In the genomic region with DNA sequence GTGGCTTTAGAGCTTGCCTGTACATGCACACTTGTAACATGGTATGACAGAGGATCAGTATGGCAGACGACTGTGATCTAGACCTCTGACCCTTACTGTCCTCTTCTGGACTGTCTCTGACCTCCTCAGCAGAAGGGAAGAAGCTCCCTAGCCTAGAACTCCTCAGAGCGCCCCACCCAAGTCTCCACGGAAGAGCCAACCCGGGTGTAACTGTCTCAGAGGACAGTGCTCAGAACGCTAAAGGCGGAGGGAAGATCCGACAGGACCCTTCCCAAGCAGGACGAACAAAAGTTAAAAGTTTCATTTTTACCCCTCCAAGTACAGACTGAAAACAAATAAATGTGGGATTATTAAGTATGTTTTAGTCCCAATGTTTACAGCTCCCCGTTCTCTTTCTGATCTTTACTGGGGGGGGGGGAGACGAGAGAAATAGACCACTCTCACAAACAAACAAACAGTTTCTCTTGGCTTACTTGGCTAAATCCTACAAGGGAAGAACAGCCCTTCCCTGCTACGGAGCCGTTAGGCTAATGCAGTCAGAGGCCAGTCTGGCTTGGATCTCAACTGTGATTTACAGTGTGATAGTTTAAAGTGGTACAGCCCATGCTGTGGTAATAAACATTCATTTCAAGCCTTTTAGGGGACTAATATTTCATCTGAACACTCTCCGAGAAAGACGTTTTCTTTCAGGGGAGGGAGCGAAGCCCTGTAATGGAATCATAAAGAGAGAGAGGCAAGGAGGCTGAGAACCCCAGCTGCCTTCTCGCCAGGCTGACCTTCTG, we compare ENCODE assay signal across 14 mouse cellular contexts.
DNase-seq lines count a peak whose midpoint lies in the region; ATAC-seq and TF ChIP-seq lines count a peak whose summit lies in the region.
"Had no signal": no experiment of that assay in that cellular context is flagged by ENCODE, and none has a peak within 500 bp of the region (broad histone marks: within the 10 kb centered on the region; RNA-seq: fewer than 3 reads in every experiment).

No protein-coding gene starts in this region.

- DNase-seq in hindbrain, postnatal 0 days (ENCODE audit: low spot score), result no peak
- DNase-seq in lung, postnatal 25 days (ENCODE audit: low spot score), result no peak
- DNase-seq in hindlimb bud, embryonic 11.5 days (ENCODE audit: extremely low spot score, low read depth, low spot score), result peak; percentile 26
- DNase-seq in heart, postnatal 4 days, result no peak
- DNase-seq in layer of hippocampus, adult 18-20 months (ENCODE audit: low spot score in 2 of 2), result no peak
- DNase-seq: gastrocnemius, postnatal 36 days; right cerebral cortex, adult 18-20 months; thymus, postnatal 14 days had no signal

- TF ChIP-seq CTCF in hindbrain, postnatal 0 days (IDR thresholded peaks at IDR 0.05; ENCODE audit: low read depth), result no peak

- no peak overlapping the region for H3K4me2 ChIP-seq in hindbrain, embryonic 13.5 days
- no peak overlapping the region for H3K4me2 ChIP-seq in hindbrain, postnatal 0 days (ENCODE audit: low read depth, low read length)
- H3K4me2 ChIP-seq in lung, embryonic 15.5 days, result no peak overlapping the region
- no peak overlapping the region for H3K4me2 ChIP-seq in neural tube, embryonic 15.5 days
- H3K4me2 ChIP-seq: midbrain, embryonic 12.5 days had no signal

- no peak overlapping the region for H3K27ac ChIP-seq in hindbrain, embryonic 13.5 days
- H3K27ac ChIP-seq in hindbrain, postnatal 0 days, result no peak overlapping the region
- H3K27ac ChIP-seq in lung, embryonic 15.5 days, result no peak overlapping the region
- no peak overlapping the region for H3K27ac ChIP-seq in neural tube, embryonic 15.5 days (replicated peaks)
- H3K27ac ChIP-seq: midbrain, embryonic 12.5 days had no signal

- H3K4me3 ChIP-seq in hindbrain, embryonic 13.5 days, result no peak overlapping the region
- no peak overlapping the region for H3K4me3 ChIP-seq in hindbrain, postnatal 0 days (ENCODE audit: low read length)
- H3K4me3 ChIP-seq in lung, embryonic 15.5 days, result no peak overlapping the region
- H3K4me3 ChIP-seq in neural tube, embryonic 15.5 days (replicated peaks), result no peak overlapping the region
- H3K4me3 ChIP-seq: erythroblast, embryonic 14.5 days; midbrain, embryonic 12.5 days had no signal

- peaks cover 7% of the 10 kb centered on the region; the same call in 1 of the 2 replicates for H3K4me1 ChIP-seq in hindbrain, embryonic 13.5 days (replicated peaks)
- H3K4me1 ChIP-seq in hindbrain, postnatal 0 days (ENCODE audit: insufficient read depth, low read length), result no peaks in the 10 kb centered on the region
- H3K4me1 ChIP-seq in lung, embryonic 15.5 days, result no peaks in the 10 kb centered on the region
- H3K4me1 ChIP-seq in neural tube, embryonic 15.5 days, result peaks cover 22% of the 10 kb centered on the region
- H3K4me1 ChIP-seq: midbrain, embryonic 12.5 days had no signal

- no peaks in the 10 kb centered on the region for H3K27me3 ChIP-seq in hindbrain, embryonic 13.5 days
- H3K27me3 ChIP-seq in hindbrain, postnatal 0 days (ENCODE audit: insufficient read depth, low read length), result no peaks in the 10 kb centered on the region
- H3K27me3 ChIP-seq in lung, embryonic 15.5 days, result no peaks in the 10 kb centered on the region
- H3K27me3 ChIP-seq in neural tube, embryonic 15.5 days (replicated peaks), result no peaks in the 10 kb centered on the region
- H3K27me3 ChIP-seq: midbrain, embryonic 12.5 days had no signal

- peaks cover 13% of the 10 kb centered on the region; the same call in 1 of the 2 replicates for H3K36me3 ChIP-seq in hindbrain, embryonic 13.5 days
- H3K36me3 ChIP-seq in hindbrain, postnatal 0 days (ENCODE audit: insufficient read depth, low read length), result no peaks in the 10 kb centered on the region
- H3K36me3 ChIP-seq in lung, embryonic 15.5 days, result no peaks in the 10 kb centered on the region
- H3K36me3 ChIP-seq in neural tube, embryonic 15.5 days, result no peaks in the 10 kb centered on the region
- H3K36me3 ChIP-seq: G1E had no signal

- ATAC-seq in hindbrain, embryonic 13.5 days (ENCODE audit: low FRiP score), result 0 out of 2 replicates have a peak, but pooled peaks have one; percentile 21
- no peak for ATAC-seq in hindbrain, postnatal 0 days
- peak; percentile 55; the same call in 1 of the 2 replicates for ATAC-seq in lung, embryonic 15.5 days (ENCODE audit: borderline replicate concordance, extremely low read depth, low FRiP score, low TSS enrichment)
- ATAC-seq in neural tube, embryonic 15.5 days (ENCODE audit: low FRiP score), result peak; percentile 58; the same call in 1 of the 2 replicates

- WGBS in hindbrain, embryonic 13.5 days, result 80% methylated on average over 16 of the region's 16 CpGs
- 82% methylated on average over 16 of the region's 16 CpGs for WGBS in hindbrain, postnatal 0 days
- 43% methylated on average over 16 of the region's 16 CpGs for WGBS in lung, embryonic 15.5 days
- WGBS in neural tube, embryonic 15.5 days, result 53% methylated on average over 16 of the region's 16 CpGs

- H3K9me3 ChIP-seq in hindbrain, embryonic 13.5 days, result no peaks in the 10 kb centered on the region
- no peaks in the 10 kb centered on the region for H3K9me3 ChIP-seq in hindbrain, postnatal 0 days (ENCODE audit: low read length)
- no peaks in the 10 kb centered on the region for H3K9me3 ChIP-seq in lung, embryonic 15.5 days
- no peaks in the 10 kb centered on the region for H3K9me3 ChIP-seq in neural tube, embryonic 15.5 days (replicated peaks)
- H3K9me3 ChIP-seq: midbrain, embryonic 12.5 days had no signal

- H3K9ac ChIP-seq in hindbrain, embryonic 13.5 days, result no peak overlapping the region
- no peak overlapping the region for H3K9ac ChIP-seq in hindbrain, postnatal 0 days (replicated peaks; ENCODE audit: low read length)
- no peak overlapping the region for H3K9ac ChIP-seq in lung, embryonic 15.5 days
- no peak overlapping the region for H3K9ac ChIP-seq in neural tube, embryonic 15.5 days (replicated peaks)
- H3K9ac ChIP-seq: midbrain, embryonic 12.5 days had no signal
